Mouse (Mus musculus) olfactory bulb, adult 2 months (tissue): ENCODE results near the gene Rrnad1.

Source experiments
- CTCF ChIP-seq: fragments of 200-500 bp; IDR thresholded peaks from 2 replicates; pipeline ENCODE4 v1.5.1; 2012; ENCODE audit warnings: low read depth, mild to moderate bottlenecking, low read length, moderate library complexity; ENCODE audit not compliant: insufficient read depth
- POLR2A ChIP-seq: fragments of 200-500 bp; IDR thresholded peaks from 2 replicates; pipeline ENCODE4 v1.6.1; 2012; ENCODE audit warnings: mild to moderate bottlenecking, low read depth, low read length, moderate library complexity; ENCODE audit not compliant: insufficient read depth

- TF ChIP-seq CTCF (no peak), POLR2A (no peak)
Observed at GRCm38 (mm10) chr3:87909874-87910273, 20.6 kb downstream of the Rrnad1 start.
